Mouse (Mus musculus) stomach, embryonic 16.5 days (tissue): Measurements from ENCODE around the gene Tmem56. TPM values are rescaled to one million over a fixed set of nuclear protein-coding genes. Genes with fewer than 3 reads are reported as not detected.

Experiments used
- ATAC-seq: fragments of 200-750 bp; cut with Nextera tagmentation; 2 replicates; pipeline ENCODE4 v1.8.0; 2017; ENCODE audit warnings: moderate number of reproducible peaks, moderate TSS enrichment; ENCODE audit not compliant: insufficient read depth, low FRiP score
- H3K27ac ChIP-seq: fragments of 300-500 bp; sonication (generic); 2 replicates; pipeline ENCODE4 v1.5.1; 2014; ENCODE audit warnings: low read length
- H3K27me3 ChIP-seq: fragments of 300-500 bp; sonication (generic); 2 replicates; pipeline ENCODE4 v1.6.1; 2014; ENCODE audit warnings: low read length, control low read depth, mixed read lengths; ENCODE audit not compliant: control insufficient read depth, insufficient read depth
- H3K36me3 ChIP-seq: fragments of 300-500 bp; sonication (generic); 2 replicates; pipeline ENCODE4 v1.6.1; 2014; ENCODE audit warnings: low read length; ENCODE audit not compliant: control insufficient read depth, insufficient read depth
- H3K4me1 ChIP-seq: fragments of 300-500 bp; sonication (generic); 2 replicates; pipeline ENCODE4 v1.6.1; 2014; ENCODE audit warnings: low read length, control low read depth, mixed read lengths; ENCODE audit not compliant: control insufficient read depth, insufficient read depth
- H3K4me2 ChIP-seq: fragments of 300-500 bp; sonication (generic); 2 replicates; pipeline ENCODE4 v1.6.1; 2014; ENCODE audit warnings: low read depth, low read length, mixed read lengths
- H3K4me3 ChIP-seq: fragments of 300-500 bp; sonication (generic); replicated peaks from 2 replicates; pipeline ENCODE4 v1.5.1; 2014; ENCODE audit warnings: mild to moderate bottlenecking, low read length
- H3K9ac ChIP-seq: fragments of 300-500 bp; sonication (generic); 2 replicates; pipeline ENCODE4 v1.6.1; 2014; ENCODE audit warnings: low read length
- H3K9me3 ChIP-seq: fragments of 300-500 bp; sonication (generic); replicated peaks from 2 replicates; pipeline ENCODE4 v1.6.1; 2016; ENCODE audit warnings: low read length, control low read depth; ENCODE audit not compliant: control insufficient read depth
- WGBS: fragments of 180-500 bp; shearing (Covaris S2); extraction: QIAGEN DNeasy Blood & Tissue Kit; methylation state at CpG from one replicate; pipeline ENCODE4 v1.1.7; 2014; 5-methylcytosine and 5-hydroxymethylcytosine counted together
- polyA plus RNA-seq: library from polyadenylated mRNA; unstranded; fragments of >200 nt; fragmentation: Nextera tagmentation; extraction: Ambion mirVana; gene quantifications from 2 replicates; pipeline ENCODE4 v1.2.1, GENCODE M21; 2015

Gene Tmem56
- polyA plus RNA-seq, 1 experiment from 2014 or later = 2.3 TPM

DNA sequence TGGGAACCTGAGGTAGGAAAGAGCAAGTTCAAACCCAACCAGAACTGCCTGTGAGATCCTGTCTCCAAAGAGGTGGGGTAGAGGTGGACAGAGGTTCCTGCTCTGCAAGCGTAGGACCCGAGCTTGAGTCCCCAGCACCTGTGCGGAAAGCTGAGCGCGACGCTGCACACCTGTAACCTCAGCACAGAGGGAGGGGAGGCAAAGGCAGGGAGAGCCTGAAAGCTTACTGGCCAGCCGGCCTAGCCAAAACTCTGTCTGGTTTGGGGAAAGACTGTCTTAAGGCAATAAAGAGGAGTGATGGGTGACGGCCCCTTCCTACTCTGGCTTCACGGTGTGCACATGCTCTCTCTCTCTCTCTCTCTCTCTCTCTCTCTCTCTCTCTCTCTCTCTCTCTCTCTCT, 30.1 kb upstream of the Tmem56 start:
- Histone ChIP-seq H3K27ac (no peak overlapping the region), H3K4me1 (peaks cover 6% of the 10 kb centered on the region), H3K9ac (no peak overlapping the region), H3K4me2 (no peak overlapping the region), H3K9me3 (no peaks in the 10 kb centered on the region), H3K4me3 (no peak overlapping the region), H3K27me3 (no peaks in the 10 kb centered on the region), H3K36me3 (no peaks in the 10 kb centered on the region)
- ATAC-seq = no peak
- WGBS = 52% methylated on average over 9 of the region's 9 CpGs

DNA sequence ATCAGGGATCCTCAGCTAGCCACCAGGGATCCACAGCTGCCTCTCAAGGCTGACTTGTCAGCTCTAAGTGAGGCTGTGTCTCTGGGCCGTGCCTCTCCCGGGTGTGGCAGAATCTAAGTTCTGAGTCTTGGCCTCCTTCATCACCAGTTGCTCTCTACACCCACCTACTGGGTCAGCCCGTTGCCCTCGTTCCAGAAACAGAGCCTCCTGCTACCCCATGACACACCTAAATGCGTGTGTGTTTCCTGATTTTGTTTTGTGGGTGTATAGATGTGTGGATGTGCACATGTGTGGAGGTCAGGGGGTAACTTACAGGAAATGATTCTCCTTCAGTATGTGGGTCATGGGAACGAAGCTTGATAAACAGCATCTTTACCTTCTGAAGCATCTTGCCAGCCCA, 29.5 kb upstream of the Tmem56 start:
- Histone ChIP-seq H3K4me2 (no peak overlapping the region), H3K9ac (no peak overlapping the region), H3K36me3 (no peaks in the 10 kb centered on the region), H3K4me3 (no peak overlapping the region), H3K27ac (no peak overlapping the region), H3K27me3 (no peaks in the 10 kb centered on the region), H3K4me1 (peaks cover 6% of the 10 kb centered on the region), H3K9me3 (no peaks in the 10 kb centered on the region)
- no peak for ATAC-seq
- 72% methylated on average over 6 of the region's 6 CpGs for WGBS

DNA sequence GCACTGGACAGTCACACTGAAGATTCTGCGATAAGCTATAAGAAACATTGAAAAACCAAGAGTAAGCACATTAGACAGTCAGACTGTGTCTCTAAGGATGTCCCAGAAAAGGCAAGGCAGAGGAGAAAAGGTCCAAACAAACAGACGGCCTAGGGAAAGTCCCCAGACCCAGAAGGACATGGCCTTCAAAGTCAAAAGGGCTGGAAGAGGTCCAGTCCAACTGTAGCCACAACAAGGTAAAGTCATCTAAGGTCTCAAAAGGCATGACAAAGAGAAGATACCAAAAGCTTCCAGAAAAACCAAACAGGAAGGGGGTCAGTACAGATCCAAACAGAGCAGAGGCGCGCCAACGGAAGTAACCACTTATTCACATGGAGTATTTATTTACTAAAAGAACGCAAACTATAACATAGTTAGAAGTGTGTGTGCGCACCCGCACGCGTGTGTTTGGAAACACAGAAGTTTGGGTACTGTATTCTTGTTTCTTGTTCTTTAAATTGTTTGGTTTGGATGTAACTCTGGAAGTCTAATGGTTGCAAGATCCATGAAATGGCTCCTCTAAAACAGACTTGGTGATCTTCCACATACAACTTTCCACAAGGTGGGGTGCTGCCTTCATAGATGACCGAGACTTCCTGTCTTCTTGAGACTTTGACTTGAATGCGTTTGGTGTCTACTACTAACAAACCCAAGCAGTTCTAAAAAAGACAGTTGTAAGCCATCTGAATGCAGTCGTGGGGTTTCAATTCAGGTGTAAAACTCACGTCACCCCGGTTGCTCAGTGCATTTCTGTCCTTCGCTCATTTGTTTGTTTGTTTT, 27.2 kb upstream of the Tmem56 start:
- 76% methylated on average over 16 of the region's 16 CpGs for WGBS
- H3K9ac ChIP-seq = no peak overlapping the region

DNA sequence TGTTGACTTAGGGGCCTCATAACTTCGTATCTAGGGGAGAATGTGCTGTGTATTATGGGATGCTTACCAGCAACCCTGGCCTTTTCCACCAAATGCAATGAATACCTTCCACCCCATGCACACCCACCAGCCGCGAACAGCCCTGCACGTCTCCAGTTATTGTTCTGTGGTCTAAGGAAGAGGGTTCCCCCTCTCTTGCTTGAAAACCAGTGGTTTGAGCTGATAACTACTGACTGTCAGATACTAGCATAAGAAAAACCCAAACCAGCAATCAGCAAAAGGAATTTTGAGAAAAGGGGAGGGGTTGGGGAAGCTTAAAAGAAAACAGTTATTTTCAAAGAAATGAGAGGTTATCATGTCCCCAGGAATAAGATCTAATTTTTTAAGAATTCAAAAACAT, 26.5 kb upstream of the Tmem56 start:
- Histone ChIP-seq H3K4me2 (no peak overlapping the region), H3K27me3 (no peaks in the 10 kb centered on the region), H3K36me3 (no peaks in the 10 kb centered on the region), H3K9ac (no peak overlapping the region), H3K9me3 (no peaks in the 10 kb centered on the region), H3K4me1 (peaks cover 6% of the 10 kb centered on the region), H3K4me3 (no peak overlapping the region), H3K27ac (no peak overlapping the region)
- 74% methylated on average over 4 of the region's 4 CpGs for WGBS
- no peak for ATAC-seq

More for the DNA sequence above, 27.2 kb upstream of the Tmem56 start:
- H3K4me2 ChIP-seq = no peak overlapping the region
- H3K27ac ChIP-seq = no peak overlapping the region
- H3K9me3 ChIP-seq = no peaks in the 10 kb centered on the region
- no peak overlapping the region for H3K4me3 ChIP-seq
- no peaks in the 10 kb centered on the region for H3K27me3 ChIP-seq
- ATAC-seq = no peak
- no peaks in the 10 kb centered on the region for H3K36me3 ChIP-seq
- H3K4me1 ChIP-seq = peaks cover 6% of the 10 kb centered on the region

DNA sequence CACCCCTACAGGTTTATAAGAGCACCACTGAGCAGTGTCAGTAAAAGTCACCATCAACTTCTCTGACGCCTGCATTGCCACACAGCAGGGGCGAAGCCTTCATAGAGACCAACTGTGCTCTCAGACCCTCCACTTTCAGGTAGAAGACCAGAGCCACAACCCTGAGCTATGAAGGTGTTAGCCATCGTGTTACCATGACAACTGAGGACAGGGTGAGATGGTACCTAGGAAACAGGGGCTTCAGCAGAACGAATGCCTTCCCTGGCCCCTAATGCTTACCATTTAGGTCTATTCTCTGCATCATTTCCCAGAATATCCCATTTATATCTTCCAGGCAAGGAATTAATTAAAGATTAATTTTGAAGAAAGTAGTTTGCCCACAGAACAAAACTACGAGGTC, 26.0 kb upstream of the Tmem56 start:
- H3K4me1 ChIP-seq = peaks cover 6% of the 10 kb centered on the region
- H3K4me3 ChIP-seq = no peak overlapping the region
- no peak overlapping the region for H3K4me2 ChIP-seq
- H3K27ac ChIP-seq = no peak overlapping the region
- 85% methylated on average over 5 of the region's 5 CpGs for WGBS
- no peaks in the 10 kb centered on the region for H3K27me3 ChIP-seq
- no peaks in the 10 kb centered on the region for H3K9me3 ChIP-seq
- H3K9ac ChIP-seq = no peak overlapping the region
- H3K36me3 ChIP-seq = no peaks in the 10 kb centered on the region
- 0 out of 2 replicates have a peak, but pooled peaks have one; percentile 28 for ATAC-seq

DNA sequence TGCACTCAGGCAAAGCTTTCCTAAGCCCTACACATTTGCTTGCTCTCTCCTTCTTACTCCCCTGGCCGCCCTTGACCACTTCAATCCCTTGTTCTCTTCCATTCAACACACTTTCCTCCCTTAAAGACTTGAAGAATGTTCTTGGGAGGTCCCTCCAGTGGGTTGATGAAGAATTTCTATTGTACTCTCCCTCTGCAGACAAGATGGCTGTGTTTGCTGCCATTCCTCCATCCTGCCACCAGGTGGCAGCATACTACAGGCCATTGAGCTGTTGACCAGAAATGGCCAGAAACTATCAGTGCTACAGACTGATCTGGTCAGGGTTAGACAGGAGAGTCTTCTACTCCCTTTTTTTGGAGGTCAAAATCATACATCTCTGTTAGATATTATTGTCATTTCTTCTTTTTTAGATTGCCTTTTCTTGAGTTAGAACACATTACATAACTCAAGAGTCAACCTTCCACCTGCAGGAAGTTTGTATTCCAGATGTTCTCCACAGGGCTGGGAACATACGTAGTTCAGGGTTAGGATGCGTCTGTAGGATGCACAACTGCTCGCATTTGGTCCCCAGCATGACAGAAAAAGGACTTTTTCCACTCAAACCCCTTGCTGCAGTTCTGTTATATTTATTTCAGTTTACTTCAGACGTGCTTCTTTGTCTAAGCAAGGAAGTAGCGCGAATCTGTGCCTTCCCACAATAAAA, 24.8 kb upstream of the Tmem56 start:
- Histone ChIP-seq H3K27ac (no peak overlapping the region), H3K4me3 (no peak overlapping the region), H3K4me2 (no peak overlapping the region), H3K36me3 (no peaks in the 10 kb centered on the region), H3K27me3 (no peaks in the 10 kb centered on the region), H3K4me1 (no peaks in the 10 kb centered on the region), H3K9ac (no peak overlapping the region), H3K9me3 (no peaks in the 10 kb centered on the region)
- WGBS = 70% methylated on average over 7 of the region's 7 CpGs
- peak; percentile 80; the same call in 1 of the 2 replicates for ATAC-seq

DNA sequence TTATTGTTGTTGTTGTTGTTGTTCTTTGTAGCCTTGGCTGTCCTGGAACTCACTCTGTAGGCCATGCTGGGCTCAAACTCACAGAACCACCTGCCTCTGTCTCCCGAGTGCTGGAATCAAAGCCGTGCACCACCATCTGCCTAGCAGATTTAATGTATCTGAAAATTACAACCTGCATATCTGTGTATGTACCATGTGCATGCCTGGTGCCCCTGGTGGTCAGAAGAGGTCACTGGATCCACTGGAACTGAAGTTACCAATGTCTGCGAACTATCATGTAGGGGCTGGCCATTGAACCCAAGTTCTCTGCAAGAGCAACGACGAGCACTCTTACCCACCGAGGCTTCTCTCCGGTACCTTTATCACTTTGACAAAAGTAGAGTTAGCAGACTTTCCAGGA, 23.7 kb upstream of the Tmem56 start:
- Histone ChIP-seq H3K4me3 (no peak overlapping the region), H3K36me3 (no peaks in the 10 kb centered on the region), H3K27me3 (no peaks in the 10 kb centered on the region), H3K27ac (no peak overlapping the region), H3K4me2 (no peak overlapping the region), H3K9ac (no peak overlapping the region), H3K9me3 (no peaks in the 10 kb centered on the region), H3K4me1 (no peaks in the 10 kb centered on the region)
- no peak for ATAC-seq
- WGBS = 90% methylated on average over 7 of the region's 7 CpGs

DNA sequence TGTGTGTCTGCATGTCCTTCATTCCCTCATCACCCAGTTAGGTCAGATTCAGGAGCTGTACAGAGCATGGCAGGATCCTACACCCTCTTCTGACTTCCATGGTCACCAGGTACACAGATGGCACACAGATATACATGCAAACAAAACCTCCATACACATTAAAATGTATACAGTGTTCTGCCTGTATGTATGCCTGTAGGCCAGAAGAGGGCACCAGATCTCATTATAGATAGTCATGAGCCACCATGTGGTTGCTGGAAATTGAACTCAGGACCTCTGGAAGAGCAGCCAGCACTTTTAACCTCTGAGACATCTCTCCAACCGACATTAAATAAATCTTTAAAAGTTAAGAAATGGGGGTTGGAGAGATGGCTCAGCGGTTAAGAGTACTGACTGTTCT, 11.3 kb upstream of the Tmem56 start:
- WGBS = 78% methylated on average over 2 of the region's 2 CpGs
- no peak for ATAC-seq

DNA sequence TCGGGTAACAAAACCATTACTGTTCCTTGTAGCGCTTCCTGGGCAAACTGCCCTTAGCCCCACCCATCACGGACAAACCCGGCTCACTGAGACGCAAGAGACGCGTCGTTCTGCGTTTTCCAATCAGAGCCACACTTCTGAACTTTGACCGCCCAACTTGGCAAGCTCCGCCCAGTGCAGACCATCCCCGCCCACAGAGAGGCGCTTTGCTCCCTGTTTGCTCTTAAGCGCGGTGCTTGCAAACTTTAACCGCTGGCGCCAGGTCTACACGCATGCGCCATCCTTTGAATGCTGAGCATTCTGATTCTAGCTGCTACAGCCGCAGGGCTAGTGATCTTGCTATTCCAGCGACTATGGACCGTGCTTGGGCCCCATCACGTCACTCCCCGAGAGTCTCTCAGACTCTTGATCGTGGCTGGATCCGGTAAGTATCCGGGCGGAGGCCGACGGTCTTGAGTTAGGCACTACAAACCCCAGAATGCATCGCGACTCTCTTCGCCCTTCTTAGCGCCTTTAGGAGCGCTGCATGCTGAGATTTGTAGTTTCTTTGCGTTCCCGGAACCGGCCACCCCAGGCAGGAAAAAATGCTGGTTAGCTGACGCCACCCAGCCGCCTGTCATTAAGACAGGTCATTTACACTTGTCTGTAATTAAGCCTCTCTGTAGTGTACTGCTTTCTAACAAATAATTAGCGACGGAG, 8.8 kb upstream of the Tmem56 start, which contains the start of gene Alg14:
TSS of gene Alg14 (plus strand) at position 214 of the 699 bp plus-strand sequence.
- WGBS = under 1% methylated on average over 42 of the region's 42 CpGs
- Histone ChIP-seq H3K4me2 (peak within 1 kb of the TSS; percentile 65), H3K27me3 (no peaks in the 10 kb centered on the region), H3K4me1 (no peaks in the 10 kb centered on the region), H3K36me3 (no peaks in the 10 kb centered on the region), H3K27ac (peak within 1 kb of the TSS; percentile 96), H3K9me3 (no peaks in the 10 kb centered on the region), H3K9ac (peak within 1 kb of the TSS; percentile 83), H3K4me3 (peak within 1 kb of the TSS; percentile 65)
- peak; percentile 97 for ATAC-seq

More for the DNA sequence above, 11.3 kb upstream of the Tmem56 start:
- Histone ChIP-seq H3K4me2 (no peak overlapping the region), H3K27ac (no peak overlapping the region), H3K9ac (no peak overlapping the region), H3K9me3 (no peaks in the 10 kb centered on the region), H3K36me3 (no peaks in the 10 kb centered on the region), H3K4me3 (no peak overlapping the region), H3K4me1 (no peaks in the 10 kb centered on the region), H3K27me3 (no peaks in the 10 kb centered on the region)
